Mouse (Mus musculus) urinary bladder, postnatal 36 days (tissue): Measurements from ENCODE around the gene 1700025G04Rik.

Experiments used
- DNase-seq, 2 experiments: peaks; one replicate each; pipeline ENCODE4 v3.0.0; 2022; ENCODE audit warnings: low spot score in 2 of 2, mixed read lengths in 1 of 2

1700025G04Rik gene

DNA sequence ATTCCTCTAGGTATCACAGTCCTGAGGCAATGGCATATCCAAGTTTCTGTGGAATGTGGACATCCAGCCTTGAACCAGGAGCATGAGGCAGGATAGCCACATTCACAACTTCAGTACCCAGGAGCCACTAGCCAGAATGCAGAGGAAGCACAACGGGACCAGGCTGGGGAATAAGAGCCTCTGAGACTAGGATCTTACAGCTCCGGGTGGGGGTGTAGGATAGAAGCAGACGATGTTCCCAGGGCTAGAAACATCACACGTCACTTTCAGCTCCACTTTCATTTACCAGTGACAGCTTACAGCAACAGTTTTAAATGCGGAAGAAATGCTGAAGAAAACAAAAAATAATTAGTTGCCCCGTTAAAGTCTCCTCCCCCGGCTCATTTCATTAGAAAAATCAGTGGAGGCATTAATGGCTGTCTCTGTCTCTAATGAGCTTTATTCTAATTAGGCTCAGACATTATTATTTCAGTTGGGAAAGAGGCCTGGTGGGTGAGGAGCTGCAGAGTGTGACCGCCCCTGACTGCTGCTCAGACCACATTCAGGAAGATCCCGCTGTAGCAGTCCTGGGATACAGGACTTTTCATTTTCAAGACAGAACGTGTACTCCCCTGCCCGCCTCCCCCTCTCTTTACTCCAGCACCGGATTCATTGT is 189.1 kb downstream of the 1700025G04Rik start:
- no peak for DNase-seq

GRCm38 (mm10) chr1:151899964-151900363 is 190.0 kb downstream of the 1700025G04Rik start:
- no peak for DNase-seq

DNA sequence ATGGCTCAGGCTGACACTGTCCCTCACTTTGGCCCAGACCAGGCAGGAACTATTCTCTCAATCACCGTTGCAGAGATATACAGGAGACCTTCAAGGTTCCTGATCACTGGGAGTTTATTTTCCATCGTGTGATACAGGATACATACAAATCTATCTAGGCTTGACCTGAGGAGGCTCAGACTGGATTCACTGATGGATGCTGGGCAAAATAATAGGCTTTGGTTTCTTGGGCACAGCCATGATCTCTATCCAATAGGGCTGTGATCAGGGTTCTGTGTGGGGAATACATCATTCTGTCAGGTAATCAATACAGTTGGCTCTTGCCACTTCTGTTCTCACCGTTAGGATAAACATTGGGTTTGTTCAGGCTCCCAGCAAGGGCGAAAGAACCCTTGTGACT is 194.5 kb downstream of the 1700025G04Rik start:
- no peak for DNase-seq

DNA sequence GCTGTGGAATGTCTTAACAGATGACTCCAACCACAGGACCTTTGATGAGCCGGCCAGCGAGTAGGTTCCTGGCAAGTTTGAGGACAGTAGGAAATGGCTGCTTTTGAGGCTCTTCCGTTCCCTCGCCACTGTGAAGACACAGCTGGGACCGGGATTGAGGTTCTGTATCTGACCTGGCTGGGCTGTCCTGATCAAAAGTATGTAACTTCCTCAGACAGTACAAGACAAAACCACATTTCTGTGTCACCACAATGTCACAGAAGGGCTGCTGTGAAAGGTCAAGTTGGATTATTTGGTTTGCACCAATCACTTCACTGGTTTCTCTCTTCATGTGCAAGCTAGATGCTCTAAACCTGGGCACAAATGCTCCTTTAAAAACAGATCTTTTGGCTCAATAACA is 195.9 kb downstream of the 1700025G04Rik start:
- DNase-seq = no peak

DNA sequence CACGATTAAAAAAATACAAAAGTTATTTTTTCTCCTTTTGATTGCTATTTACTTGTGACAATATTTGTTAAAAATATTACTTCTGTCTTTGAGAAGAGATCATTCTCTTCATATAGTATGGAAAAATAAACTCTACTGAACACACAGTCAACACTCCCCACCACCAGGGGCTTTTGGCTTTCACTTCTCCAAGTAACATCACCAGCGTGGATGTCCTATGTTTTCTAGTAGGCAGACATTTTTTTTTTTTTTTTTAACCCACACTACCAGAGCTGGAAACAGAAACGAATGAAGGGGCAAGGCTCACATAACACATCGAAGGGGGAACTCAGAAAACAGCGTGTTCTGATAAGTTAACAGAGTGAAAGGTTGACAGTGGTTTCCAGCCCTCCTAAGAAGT is 197.9 kb downstream of the 1700025G04Rik start:
- DNase-seq = no peak

GRCm38 (mm10) chr1:151891194-151891593 is 198.7 kb downstream of the 1700025G04Rik start:
- no peak for DNase-seq

DNA sequence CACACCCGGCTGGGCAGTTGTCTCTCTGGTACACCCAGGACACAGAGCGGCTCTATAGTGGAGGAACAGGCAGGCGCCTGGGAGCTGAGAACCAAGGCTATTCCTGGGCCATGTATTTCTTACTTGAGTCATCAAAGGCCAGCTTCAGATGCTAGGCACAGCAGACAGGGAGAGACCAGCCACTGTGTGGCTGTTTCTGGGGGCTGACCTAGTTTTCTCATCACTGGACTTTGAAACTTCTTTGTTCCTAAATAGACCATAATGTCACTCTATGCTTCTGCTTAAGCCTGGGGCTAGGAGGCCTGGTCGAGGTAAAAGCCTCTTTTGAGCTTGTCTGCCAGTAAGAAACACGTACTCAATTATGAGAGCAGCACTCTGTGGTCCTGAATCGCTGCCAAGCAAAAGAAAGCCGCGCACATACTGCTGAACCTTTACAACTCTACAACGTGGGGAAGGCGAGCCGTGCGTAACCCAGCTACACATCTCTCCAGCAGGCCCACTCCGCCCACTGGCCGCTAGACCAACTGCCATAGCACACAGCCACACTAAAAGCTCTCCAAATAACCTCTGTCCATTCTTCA is 199.8 kb downstream of the 1700025G04Rik start:
- no peak for DNase-seq

- no peak for DNase-seq
Measured at GRCm38 (mm10) chr1:151887631-151888030, 202.3 kb downstream of the 1700025G04Rik start.

DNA sequence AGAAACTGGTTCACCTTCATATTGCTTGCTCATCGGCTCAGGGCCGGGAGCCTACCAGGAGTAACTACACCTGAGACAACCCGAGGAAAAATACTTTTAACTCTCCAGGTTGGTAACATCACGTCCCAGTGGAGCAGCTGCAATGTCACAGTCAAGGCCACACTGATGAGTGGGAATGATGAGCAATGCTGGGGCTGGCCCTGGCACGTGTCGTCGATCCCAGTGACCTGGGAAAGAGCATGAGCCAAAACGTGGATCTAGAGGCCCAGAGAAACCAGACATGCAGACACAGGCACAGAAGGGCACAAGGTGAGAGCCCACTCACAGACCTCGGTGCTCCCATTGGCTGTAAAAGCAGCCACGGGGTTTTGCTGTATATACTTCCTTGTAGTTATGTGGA is 202.8 kb downstream of the 1700025G04Rik start:
- DNase-seq = no peak

GRCm38 (mm10) chr1:151886171-151886570 is 203.8 kb downstream of the 1700025G04Rik start:
- DNase-seq = no peak

DNA sequence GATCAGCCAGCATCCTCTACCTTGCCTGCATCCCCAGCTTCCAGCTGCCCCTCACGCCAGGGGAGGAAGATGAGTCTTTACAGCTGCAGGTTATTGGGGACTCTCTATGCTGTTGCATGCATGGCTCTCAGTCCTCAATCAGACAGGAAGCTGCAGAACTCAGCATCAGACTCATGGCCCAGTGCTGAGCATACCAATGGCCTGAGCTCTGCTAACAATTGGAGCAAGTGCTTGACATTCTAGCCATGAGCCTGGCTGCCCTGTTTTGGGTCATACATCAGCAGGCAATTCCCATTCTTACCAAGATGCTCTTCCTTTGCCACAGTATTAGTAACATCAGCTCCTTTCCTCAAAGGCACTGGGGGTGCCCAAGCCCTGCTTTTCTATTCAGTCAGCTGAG is 208.7 kb downstream of the 1700025G04Rik start:
- DNase-seq = no peak

DNA sequence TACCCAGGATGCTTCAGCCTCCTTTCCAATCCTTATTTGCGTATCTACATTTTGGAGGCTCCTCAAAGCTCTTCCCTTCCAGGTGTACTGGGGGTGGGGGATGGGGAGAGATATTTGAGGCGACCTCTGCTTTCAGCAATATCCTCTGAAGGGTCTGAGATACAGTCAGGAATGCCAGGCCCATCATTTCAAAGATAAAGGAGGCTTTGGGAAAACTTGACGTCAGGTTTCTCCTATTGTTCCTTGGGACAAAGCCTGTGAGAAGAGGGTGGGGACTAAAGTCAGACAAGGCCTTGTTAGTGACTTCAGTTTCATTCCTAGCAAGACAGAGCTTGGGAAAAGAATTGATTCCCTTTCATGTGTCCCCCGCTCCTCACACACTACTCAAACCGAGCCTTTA is 209.2 kb downstream of the 1700025G04Rik start:
- DNase-seq = no peak

GRCm38 (mm10) chr1:151879966-151880365 is 210.0 kb downstream of the 1700025G04Rik start:
- no peak for DNase-seq

DNA sequence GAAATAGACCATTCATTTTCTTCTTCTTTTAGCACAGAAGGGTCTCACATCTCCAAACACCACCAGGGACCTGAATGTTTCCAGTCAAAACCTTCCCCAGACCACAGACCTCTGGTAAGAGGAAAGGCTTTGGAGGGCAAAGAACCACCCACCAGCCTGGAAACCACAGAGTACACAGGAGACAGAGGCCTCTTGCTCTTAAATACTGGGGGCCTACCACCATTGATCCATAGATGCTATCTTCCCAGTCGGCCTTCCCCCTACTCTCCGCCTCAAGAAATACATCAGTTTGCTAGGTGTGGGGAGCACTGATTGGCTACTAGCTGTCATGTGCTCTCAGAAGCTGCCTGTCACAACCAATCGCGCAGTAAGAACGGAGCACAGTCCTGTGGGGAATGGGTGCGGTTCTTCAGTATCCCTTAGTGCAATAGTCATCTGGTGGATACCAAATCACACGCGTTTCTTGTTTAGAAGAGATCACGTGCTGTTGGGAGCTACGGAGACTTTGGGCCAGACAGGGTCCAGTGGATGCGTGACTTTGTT is 210.5 kb downstream of the 1700025G04Rik start:
- DNase-seq = no peak

GRCm38 (mm10) chr1:151878411-151878810 is 211.5 kb downstream of the 1700025G04Rik start:
- DNase-seq = no peak

- no peak for DNase-seq
Measured at GRCm38 (mm10) chr1:151872971-151873370, 217.0 kb downstream of the 1700025G04Rik start.

- DNase-seq = no peak
Measured at GRCm38 (mm10) chr1:151864326-151864725, 225.6 kb downstream of the 1700025G04Rik start.

DNA sequence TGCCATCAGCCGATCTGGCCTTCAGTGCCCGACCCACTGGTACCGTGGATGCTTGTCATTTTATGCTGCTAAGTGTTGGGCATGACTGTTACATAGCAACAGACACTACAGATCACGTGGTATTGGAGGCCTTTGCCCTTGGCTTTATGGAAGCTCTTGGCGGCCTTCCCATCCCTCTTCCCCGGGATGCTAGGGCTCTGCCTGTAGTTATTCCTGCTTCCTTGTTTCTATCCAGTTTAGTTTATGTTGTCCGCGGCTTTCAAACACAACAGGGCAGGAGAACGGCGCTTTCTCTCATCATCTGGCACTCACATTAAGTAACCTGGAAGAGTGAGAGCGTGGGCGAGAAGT is 226.2 kb downstream of the 1700025G04Rik start:
- DNase-seq = no peak

DNA sequence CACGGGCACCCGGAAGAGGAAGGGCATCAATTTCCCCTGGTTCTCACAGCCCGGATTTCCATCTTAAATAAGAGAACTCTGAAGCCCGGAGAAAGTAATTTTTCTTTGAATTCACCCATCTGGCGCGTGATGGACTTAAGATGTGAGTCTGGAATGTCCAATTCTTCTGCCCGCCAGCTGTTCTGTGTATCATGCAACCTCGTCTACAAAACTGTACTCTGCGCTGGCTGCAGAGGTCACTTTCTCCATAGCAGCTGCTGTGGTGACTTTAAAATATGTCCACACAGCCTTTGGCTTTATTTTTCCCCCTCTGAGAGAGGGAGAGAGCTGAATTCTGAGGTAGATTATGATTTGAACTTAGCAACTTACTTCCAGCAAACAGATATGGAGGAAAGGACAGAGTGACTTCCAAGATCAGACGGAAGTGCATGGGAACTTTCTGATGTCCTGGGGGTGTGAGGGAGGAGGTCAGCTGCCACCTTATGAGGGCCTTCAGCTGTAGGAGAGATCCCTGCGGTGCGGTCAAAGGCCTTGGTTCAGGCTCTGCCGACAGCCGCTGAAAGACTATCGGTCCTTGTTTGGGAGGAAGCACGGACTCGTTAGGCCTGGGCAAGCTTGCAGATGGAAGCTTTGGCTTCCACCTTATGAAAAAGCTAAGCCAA is 226.7 kb downstream of the 1700025G04Rik start:
- no peak for DNase-seq

GRCm38 (mm10) chr1:151862109-151862508 is 227.8 kb downstream of the 1700025G04Rik start:
- DNase-seq = no peak

GRCm38 (mm10) chr1:151861334-151861995 is 228.5 kb downstream of the 1700025G04Rik start:
- no peak for DNase-seq

GRCm38 (mm10) chr1:151858474-151858873 is 231.5 kb downstream of the 1700025G04Rik start:
- no peak for DNase-seq
